Mouse (Mus musculus): ENCODE results near the gene Gpatch11.
"Not testable (repeated sequence)": the region's sequence is repeated elsewhere in the genome, so short reads cannot be mapped to it uniquely, and the experiment has no call there.

The Gpatch11 gene

GRCm38 (mm10) chr17:78834856-78835835 is at the start of gene Gpatch11, which contains the start of gene Heatr5b:
Gpatch11 (plus strand) TSS chr17:78835567.
Heatr5b (minus strand) TSS chr17:78835364.
- DNase-seq (ENCODE audit: low spot score) = peak; percentile 98

DNA sequence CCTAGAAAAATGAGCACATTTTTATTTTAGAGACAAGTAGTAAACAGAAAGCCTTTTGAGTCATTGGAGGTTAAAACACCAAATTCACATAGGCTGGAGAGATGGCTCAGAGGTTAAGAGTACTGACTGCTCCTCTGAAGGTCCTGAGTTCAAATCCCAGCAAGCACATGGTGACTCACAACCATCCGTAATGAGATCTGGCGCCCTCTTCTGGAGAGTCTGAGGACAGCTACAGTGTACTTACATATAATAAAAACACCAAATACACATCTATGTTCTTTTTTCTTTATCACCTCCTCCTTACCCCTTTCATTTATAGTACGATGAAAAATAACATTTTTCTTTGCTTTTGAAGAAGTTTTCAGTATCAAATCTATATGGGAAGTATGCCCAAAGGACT is 47.1 kb upstream of the Gpatch11 start:
- DNase-seq (ENCODE audit: low spot score) = not testable (repeated sequence)

DNA sequence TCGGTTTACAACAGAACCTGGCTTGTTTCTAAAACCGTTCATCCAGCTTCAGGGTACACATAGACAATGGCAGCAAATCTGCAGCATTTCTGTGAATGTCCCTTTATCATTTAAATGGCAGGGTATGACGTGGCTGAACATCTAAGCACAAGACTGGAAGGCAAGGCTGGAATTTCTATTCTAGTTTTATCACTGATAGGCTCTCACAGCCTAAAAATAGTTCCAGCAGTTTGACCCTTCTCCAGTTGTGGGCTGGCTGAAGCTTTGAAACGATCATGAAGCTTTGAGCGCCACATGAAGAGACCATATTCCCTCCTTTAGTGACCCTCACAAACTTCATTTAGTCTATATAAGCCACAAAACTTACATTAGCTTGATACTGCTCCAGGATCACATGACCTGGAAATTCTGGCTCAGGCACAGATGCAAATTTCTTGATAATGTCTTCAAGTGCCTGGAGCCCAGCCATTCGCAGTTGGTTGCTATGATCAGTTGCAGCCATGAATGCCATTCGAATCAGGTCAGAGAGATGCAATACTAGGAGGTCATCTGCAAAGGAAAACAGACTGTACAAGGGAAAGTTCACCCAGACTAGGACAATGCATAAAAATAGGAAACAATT is 44.2 kb upstream of the Gpatch11 start:
- no peak for DNase-seq (ENCODE audit: low spot score)

DNA sequence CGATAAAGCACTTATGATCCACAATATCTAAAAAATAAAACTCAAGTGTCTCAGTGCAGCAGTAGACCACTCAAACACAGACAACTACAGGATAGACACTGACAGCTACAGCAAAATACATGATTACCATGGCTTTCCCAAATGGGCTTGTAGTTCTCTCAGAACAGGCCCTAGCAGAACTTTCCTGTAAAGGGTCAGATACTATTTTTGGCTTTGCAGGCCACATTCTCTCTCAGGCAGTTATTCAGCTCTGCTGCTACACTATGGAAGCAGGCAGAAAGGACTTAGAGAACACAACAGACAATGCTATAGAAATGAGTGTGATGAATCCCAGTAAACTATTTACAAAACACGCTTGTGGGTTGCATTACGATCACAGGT is 43.7 kb upstream of the Gpatch11 start:
- DNase-seq (ENCODE audit: low spot score) = no peak

DNA sequence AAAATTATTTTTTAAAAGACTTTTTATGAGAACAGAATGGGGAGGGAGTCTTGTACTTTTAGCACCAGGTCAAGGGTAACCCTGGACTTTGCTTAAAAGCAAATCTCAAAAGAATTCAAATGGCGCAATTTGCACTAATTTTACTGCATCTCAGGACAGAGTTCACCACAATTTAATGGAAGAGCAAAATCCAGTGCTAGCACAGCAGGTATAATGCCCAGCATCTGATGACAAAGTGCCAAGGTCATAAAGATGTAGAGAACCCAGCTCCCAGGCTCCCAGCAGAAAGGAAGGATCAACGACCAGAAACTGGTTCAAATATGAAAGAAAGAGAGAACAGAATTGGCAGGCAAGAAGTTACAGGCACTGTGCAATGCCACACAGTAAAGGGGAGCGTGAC is 43.2 kb upstream of the Gpatch11 start:
- DNase-seq (ENCODE audit: low spot score) = no peak

DNA sequence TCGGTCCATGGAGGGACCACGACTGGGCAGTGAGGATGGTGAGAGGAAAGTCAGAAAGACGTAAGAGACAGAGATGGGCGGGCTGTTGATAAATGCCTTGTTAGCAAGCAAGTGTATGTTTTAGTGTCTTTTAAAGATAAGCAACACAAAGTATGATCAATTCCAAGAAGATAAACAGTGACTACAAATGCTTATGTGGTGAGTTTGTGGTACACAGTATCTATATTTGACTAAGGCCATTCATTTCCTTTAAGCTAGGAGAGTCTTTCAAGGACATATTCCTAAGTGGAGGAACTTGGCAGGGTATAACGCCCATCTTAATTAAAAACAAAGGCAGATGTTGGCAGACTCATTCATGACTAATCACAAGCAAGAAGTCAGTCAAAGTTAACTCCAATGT is 41.0 kb upstream of the Gpatch11 start:
- no peak for DNase-seq (ENCODE audit: low spot score)

DNA sequence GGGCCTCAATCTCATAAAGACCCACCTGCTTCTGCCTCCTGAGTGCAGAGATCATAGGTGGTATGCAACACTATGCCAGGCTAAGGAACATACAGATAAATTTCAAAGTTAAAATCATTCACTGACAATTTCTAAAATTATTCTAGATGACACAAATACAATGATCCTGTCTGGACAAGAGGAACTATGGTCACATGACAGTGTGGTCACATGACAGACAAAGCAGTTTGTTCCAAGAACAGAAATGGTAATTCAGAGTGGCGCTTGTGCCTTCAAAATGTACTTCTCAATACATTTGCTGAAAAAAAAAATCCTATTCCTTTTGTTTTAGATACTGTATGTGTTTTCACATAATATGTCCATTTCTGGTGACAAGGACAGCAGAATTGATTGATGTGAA is 38.1 kb upstream of the Gpatch11 start:
- DNase-seq (ENCODE audit: low spot score) = no peak

GRCm38 (mm10) chr17:78809019-78809418 is 26.3 kb upstream of the Gpatch11 start:
- DNase-seq (ENCODE audit: low spot score) = no peak

- no peak for DNase-seq (ENCODE audit: low spot score)
Observed at GRCm38 (mm10) chr17:78809582-78809981, 25.8 kb upstream of the Gpatch11 start.

GRCm38 (mm10) chr17:78824346-78824745 is 11.0 kb upstream of the Gpatch11 start:
- DNase-seq (ENCODE audit: low spot score) = no peak

DNA sequence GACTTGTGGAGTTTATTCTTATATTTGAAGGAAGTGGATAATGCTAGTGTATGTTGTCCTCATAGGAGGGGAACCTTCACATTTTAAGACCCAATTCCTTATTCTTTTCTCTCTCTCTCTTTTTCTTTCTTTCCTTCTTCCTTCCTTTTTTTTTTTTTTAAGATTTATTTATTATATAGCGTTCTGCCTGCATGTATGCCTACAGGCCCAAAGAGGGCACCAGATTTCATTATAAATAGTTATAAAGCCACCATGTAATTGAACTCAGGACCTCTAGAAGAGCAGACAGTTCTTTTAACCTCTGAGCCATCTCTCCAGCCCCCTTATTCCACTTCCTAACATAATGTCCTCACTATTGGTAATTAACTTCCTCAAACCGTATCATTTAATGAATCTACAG is 689 bp downstream of the Gpatch11 start:
- DNase-seq (ENCODE audit: low spot score) = no peak

GRCm38 (mm10) chr17:78842271-78842928 is 7.0 kb downstream of the Gpatch11 start:
- DNase-seq (ENCODE audit: low spot score) = no peak

GRCm38 (mm10) chr17:78856243-78856642 is 20.9 kb downstream of the Gpatch11 start:
- no peak for DNase-seq (ENCODE audit: low spot score)

DNA sequence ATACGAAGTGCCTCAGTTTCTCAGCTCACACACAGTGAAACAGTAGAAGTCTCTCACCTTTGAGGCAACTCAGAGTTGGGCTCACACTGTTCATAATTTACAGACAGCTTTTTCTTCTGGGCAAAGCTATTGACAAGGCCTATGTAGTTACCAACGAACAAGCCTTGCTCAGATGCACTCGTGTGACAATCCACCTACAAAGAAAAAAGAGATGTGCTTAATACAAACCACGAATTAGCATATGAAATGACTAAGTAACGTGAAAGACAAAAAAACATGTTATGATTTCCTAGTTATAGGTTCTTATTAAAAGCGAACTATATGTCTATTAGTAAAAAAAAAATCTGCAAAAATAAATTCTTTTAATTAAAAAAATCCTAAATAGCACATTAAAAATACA is 38.5 kb downstream of the Gpatch11 start:
- no peak for DNase-seq (ENCODE audit: low spot score)

- DNase-seq (ENCODE audit: low spot score) = peak; percentile 4
Observed at GRCm38 (mm10) chr17:78881878-78882304, 46.5 kb downstream of the Gpatch11 start.

GRCm38 (mm10) chr17:78882401-78883112 is 47.2 kb downstream of the Gpatch11 start, which contains the start of gene Eif2ak2:
Eif2ak2 (minus strand) TSS chr17:78882573.
- peak; percentile 44 for DNase-seq (ENCODE audit: low spot score)

GRCm38 (mm10) chr17:78883291-78883690 is 47.9 kb downstream of the Gpatch11 start:
- DNase-seq (ENCODE audit: low spot score) = no peak

- DNase-seq (ENCODE audit: low spot score) = no peak
Observed at GRCm38 (mm10) chr17:78885286-78886065, 50.1 kb downstream of the Gpatch11 start.

GRCm38 (mm10) chr17:78888554-78888953 is 53.2 kb downstream of the Gpatch11 start:
- no peak for DNase-seq (ENCODE audit: low spot score)

- DNase-seq (ENCODE audit: low spot score) = no peak
Observed at GRCm38 (mm10) chr17:78889184-78889583, 53.8 kb downstream of the Gpatch11 start.

DNA sequence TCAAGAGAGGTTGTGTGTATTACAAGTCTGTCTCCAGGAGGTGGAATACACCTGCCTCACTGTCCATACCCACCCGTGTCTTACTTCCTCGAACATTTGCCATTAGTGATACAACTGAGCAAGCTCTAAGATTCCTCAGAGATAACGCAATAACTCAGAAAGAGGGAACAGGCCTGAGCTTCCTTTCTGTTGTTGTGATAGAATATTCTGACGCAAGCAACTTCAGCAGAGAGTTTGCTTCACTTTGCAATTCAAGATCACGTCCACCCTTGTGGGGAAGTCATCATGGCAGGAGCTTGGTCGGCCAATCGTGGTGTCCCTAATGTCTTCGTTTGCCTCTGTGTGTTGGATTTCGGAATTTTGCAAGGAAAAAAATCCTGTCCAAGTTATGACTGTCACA is 55.7 kb downstream of the Gpatch11 start:
- no peak for DNase-seq (ENCODE audit: low spot score)

All from layer of hippocampus, adult 11-12 months (tissue).